Mouse (Mus musculus) small intestine, adult 2 months (tissue): Measurements from ENCODE around the gene Grtp1.

Experiments
- CTCF ChIP-seq: fragments of 200-500 bp; IDR thresholded peaks from 2 replicates; pipeline ENCODE4 v1.5.1; 2012; ENCODE audit warnings: low read depth, mild to moderate bottlenecking, control low read depth, inconsistent platforms, low read length, moderate library complexity, mixed read lengths; ENCODE audit not compliant: insufficient replicate concordance, insufficient read length; ENCODE audit errors: extremely low read depth
- POLR2A ChIP-seq: fragments of 200-500 bp; IDR thresholded peaks from 2 replicates; pipeline ENCODE4 v1.6.1; 2012; ENCODE audit warnings: low read depth, mild to moderate bottlenecking, control low read depth, inconsistent platforms, low read length, moderate library complexity

- TF ChIP-seq POLR2A (no peak), CTCF (peak; percentile 21; the same call in 1 of the 2 replicates)
Measured at GRCm38 (mm10) chr8:13208627-13209355, 8.4 kb upstream of the Grtp1 start.
